Mouse (Mus musculus) right cerebral cortex, postnatal 10 days (tissue): ENCODE measurements at regions not wholly inside any gene's neighbourhood (a gene's known extent, or its start where the extent isn't known, plus 50 kb on each side); places are given as distances from the start of the nearest gene placed in this dataset.

Source experiments
- DNase-seq, 2 experiments: peaks; one replicate each; pipeline ENCODE4 v3.0.0; 2021; ENCODE audit warnings: low spot score in 2 of 2

DNA sequence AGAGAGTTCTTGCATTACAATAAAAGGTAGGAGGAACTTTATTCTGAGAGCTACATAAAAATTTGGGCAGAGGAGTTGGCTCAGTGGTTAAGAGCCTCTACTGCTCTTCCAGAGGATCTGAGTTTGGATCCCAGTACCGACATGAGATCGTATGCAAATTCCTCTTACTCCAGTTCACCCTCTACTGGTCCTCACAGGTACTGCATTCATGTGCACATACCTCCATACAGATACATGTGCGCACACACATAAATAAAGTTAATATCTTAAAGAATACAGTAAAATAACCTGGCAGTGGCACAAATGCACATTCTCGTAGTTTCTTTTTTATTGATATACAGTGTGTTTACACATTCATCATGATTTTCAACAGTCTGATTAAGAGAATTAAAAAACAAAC, 232.4 kb downstream of the Vps13c start:
- DNase-seq: no peak

DNA sequence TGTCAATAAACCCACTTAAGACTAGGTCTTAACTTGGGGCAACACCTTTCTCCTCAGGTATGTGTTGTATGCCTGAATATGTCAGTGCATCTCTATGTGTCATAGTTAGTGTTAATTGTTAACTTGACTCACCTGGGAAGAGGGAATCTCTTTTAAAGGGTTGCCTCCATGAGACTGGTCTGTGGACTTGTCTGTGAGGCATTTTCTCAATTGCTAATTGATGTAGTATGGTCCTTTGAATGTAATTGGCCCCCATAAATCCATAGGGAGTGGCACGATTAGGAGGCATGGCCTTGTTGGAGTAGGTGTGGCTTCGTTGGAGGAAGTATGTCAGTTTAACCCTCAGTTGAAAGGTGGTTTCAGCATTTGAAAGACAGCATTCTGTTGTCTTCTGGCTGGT, 237.1 kb downstream of the Vps13c start:
- DNase-seq: no peak

DNA sequence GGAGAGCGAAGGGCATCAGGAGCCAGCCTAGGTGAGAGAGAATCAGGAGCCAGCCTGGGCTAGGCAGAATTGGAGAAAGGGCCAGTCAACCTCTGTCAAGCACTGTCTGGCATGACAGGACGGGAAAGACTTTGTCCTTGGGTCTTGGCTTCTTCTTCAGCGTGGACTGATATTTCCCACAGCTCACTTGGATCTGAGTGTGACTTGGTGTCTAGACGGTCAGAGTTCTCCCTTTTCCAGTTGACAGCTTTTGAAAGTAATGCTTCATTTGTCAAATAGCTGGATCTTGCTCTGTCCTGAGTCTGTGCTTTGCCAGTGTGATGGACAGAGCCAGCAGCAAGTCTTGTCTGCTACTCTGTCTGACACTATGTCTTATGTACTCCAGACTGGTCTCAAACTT, 243.1 kb downstream of the Vps13c start:
- no peak for DNase-seq

DNA sequence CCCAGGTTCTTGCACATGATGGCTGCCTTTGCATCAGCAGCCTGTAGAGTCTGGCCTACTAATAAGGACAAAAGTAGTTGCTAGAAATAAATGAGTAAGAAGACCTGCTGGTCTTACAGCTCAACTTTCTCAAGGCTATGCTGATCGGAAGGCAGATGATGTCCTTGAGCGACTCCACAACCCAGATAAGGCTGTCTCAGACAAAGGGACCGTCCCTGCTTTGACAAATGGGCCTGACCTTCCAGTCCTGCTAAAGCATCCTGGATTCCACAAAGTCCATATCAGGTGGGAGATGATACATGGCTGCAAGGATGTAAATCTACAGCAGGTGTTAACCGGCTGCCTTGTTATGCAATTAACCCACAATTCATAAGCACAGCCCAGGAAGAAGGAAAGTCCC, 244.8 kb downstream of the Vps13c start:
- no peak for DNase-seq

DNA sequence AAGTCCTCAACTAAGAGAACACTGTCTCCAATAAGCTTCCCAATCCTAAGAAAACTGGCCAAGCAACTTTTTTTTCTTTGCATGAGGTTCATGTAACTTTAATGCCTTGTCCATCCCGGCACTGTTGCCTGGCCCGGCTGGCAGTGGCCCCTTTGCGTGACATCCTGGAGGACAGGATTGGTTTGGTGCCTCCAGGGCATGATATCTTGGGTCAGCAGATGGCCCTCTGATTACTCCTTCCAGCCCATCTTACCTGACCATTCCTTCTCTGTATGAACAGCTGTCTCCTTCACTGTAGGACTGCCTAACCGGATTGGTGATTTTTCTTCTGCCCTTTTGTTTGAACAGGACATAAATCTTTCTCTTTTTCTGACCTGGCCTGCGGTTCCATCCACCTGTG, 254.4 kb downstream of the Vps13c start:
- peak; percentile 47 to 54 for DNase-seq

DNA sequence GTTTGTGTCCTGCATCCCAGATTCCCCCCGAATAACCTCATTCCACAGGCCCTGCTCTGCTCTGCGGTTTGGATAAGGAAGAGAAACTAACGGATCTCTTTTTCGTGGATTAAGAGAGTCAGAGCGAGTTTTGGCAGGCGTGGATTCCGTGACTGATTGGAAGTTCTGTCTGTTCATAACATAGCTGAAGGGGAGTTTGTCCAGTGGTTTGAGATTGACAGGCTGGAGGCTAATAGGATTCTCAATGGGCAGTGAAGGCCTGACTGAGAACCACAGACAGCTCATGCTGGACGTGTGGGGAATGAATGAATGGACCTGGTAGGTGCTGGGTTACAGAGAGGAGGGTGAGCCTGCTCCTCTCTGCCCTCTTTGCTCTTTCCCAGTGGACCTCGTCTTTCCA, 269.6 kb downstream of the Vps13c start:
- no peak for DNase-seq

DNA sequence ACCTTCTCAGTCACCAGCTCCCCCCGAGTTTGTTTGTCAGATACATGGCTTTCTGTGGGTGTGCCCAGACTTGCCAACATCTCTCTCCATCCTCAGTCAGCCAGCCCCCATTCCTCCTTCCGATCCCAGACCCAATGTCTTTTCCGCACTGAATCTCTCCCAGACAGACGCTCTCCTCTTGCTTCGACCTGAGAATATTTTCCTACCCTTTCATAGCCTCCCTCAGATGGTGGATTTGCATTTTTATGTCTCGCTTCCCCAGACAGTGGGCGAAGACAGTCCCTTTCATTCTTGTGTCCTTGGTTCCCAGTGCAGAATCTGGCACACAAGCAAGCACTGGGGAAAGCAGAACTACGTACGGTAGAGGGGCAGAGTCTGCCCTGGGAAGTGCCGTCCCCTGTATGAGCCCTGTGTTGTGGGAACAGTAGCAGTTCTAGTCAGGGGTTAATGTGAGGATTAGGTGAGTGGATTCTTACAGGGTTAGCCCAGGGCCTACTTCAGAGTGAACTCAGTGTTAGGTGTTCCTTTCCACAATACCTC, 275.0 kb downstream of the Vps13c start:
- peak; percentile 33 to 50 for DNase-seq

DNA sequence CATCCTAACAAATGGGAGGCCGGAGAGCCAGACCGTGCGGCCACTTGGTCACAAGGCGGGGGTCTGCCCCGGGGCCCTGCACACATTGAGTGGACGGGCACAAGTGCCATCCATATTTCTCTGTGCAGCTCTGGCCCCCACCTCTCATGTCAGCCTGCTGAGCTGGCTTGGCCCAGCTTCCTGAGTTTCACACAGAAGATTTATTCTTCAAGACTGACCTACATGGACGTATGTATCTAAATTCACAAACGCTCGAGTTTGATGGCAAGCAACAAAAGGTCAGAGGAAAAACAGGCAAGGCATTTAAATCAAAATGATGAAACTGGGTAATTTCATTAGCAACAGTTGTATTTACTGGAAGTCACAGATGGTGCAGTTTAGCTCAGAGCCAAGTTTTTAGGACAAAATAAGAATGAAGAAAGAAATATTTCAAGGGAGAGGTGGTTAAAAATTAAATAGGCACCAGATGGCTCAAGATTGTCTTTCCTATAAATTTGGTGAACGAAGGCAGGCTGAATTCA, 276.1 kb downstream of the Vps13c start:
- peak in 1 of 2 experiments; percentile 49 for DNase-seq

DNA sequence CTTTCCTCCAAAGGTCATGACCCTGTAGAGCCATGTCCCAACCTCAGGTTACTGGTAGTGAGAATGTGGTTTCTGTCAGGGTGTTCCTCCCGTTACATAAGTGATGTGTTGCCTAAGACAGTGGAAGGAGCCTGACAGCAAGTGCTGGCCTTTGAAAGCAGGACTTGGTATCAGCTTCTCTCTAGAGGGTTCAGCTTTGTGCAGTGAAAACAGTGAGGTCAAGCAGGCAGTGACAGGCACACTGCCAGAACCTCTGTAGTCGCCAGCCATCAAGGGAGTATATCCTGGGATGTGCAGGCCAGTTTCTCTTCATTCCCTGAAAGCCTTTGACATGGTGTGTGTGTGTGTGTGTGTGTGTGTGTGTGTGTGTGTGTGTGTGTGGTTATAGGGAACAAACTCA, 278.1 kb downstream of the Vps13c start:
- no peak for DNase-seq

DNA sequence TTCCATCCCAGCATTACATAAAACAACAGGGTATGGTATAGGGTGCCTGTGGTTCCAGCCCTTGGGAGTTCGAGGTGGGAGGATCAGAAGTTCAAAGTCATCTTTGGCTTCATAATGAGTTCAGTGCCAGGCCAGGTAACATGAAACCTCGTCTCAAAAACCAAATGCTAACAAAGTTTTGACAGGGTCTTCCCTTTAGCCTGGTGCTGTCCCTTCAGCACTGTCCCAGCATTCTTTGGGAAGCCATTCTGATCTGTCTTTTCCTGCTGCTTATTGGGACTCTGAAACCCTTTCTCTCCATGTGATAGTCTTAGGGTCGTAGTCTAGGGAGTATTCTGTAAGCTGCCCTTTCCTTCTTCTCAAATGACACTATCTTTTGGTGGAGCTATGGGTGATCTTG, 282.1 kb downstream of the Vps13c start:
- DNase-seq: no peak

DNA sequence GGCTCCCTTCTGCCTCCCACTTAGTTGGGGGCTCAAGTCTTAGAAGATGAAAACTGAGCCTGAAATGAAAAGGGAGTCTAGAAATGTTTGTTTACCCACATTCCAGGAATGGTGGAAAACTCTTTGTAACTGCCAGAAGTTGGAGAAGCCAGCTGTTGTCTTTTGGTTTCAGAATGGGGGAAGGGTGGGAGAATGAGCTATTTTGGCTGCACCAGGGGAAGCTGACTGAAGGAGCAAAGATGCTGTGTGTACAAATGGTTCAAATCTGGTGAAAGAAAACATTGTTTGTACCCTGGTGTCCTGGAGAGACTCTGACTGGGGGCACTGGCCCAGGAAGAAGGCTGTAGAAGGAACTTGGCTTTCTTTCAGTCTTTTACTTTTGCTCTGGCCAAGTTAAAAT, 291.1 kb downstream of the Vps13c start:
- DNase-seq: peak; percentile 32 to 48

DNA sequence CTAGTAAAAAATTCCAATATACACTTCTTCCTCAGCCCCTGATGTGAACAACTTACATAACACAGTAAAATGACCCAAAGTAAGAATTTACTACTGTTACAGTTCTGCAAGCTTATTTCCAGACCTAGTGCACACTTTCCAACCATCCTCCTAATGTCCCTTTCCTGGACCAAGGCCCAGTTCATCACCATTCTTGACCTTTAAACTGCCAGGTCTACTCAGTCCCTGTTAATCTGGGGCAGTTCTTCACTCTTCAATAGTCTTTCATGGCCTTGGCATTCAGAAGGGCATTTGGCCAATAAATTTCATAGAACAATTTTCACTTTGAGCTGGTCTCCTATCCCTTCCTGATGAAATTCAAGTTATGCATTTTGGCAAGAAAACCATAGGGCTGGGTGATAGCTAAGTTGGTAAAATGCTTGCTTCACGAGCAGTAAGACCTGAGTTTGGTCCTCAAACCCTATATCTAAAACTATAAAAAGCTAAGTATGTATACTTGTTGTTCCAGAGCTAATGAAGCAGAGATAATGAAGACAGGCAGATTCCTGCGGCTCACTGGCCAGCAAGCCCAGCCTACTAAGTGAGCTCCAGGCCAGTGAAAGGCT, 295.4 kb downstream of the Vps13c start:
- no peak for DNase-seq

DNA sequence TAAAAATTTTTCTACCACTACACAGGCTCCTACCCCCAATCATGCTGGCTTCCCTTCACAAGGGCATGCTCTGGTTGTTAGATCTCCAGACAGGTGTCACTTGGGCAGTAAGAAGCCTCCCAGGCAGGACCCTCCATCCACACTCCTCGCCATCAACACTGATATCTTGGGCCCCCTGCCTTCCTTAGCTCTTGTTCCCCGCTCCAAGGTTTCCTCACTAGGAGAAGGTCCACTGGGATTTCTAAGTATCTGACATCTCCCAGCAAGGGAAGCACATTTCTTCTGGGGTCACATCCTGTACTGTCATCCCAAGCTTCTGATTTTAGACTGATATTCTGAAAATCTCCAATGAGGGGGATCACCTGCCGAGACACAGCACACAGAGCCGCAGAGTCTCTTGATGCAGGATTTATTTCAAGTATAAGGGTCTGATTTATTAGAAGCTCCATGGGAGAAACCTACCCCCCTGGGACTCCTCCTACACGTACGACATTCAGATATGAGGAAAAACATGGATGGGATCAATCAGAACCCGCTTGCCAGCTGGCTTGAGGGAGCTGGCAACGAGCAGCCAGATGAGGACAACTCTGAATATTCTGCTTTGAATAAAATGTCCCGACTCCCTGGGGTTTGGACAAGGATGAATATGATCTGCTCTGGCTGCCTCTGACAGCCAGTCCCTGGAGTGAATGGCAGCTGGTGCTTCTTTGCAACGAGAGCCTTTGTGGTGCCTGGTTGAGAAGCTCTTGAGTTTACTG, 322.8 kb downstream of the Vps13c start:
- DNase-seq: peak; percentile 27 to 29

DNA sequence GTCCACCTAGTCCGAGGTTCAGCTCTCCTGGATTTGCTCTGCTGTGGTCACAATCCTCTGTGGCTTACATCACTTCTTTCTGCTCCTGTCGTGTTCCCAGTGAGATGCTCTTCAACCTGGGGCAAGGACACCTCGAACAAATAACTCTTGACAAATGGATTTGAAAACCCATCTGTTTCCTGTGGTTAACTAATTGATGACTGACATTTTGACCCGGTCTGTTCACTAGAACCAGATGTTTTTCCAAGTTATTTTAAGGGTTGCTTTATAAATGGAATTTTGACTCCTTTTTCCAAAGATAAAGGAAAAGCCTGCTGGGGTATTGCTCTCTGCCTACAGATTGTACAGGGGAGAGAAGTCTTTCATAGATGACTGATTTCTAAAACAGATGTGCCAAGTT, 326.4 kb downstream of the Vps13c start:
- DNase-seq: no peak

DNA sequence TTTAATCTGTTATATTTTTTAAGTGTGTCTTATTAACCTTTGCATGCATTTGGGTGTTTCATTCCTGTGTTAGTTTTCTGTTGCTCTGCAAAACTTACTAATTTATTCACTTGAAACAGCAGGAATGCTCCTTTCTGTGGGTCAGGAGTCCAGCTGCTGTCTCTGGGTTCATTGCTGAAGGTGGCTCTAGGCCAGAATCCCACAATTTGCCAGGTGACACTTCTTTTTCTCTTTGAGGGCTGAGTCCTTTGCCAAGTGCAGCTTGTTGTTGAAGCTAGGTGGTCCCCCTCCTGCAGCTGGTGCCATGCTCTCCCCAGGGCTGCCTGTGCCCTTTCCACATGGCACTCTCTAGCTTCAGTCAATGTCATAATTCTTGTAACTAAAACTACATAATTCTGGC, 348.7 kb downstream of the Vps13c start:
- no peak for DNase-seq

DNA sequence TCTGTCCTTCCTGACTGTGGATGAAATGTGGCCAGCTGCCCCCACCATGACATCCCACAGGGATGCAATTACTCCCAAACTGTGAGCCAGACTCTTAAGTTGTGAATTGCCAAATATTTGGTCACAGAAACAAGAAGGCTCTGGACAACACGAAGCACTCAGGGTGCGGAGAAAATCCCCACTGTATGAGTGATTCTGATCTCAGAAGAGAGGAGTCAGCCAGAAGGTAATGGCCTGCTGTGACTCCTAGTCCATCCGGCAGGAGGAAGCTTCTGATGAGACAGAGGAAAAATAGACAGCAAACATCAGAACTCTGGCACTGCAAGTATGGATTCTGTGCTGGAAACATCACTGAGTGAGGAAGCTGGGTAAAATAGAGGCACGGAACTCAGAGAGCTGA, 359.6 kb downstream of the Vps13c start:
- DNase-seq: no peak

DNA sequence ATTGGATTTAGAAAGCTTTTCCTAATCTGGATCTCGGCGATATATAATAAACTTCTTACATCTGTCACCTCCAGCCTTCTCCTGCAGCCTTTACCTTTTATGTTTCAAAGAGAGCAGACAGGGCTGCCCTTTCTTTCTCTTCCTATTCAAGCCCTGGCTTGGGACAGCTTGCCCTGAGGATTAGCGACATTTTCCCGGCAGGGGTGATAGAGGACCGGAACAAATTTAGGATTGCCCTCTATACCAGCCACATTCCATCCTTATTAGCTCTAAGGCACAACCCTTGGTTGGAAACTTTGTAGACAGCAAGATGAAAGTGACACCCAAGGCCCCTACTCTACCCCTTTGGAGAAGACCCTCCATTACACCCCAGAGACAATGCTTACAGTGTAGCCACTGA, 360.8 kb downstream of the Vps13c start:
- DNase-seq: no peak

DNA sequence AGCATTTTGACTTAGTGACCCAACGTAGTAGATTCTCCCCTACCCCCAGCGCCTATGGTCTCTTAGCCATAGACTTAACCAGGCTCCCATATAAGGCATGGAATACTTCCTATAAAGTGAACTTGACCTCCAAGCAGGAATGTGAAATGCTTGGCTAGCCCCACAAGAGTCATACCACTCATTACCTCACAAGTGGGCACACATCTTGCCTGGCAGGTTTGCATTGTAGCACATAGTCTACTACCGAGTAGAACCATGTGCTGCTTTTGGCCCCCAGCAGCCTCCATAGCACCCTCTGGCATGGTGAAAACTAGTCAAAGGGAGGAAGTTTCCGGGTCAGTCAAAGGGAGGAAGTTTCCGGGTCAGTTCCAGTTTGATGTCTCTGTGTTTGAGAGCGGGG, 385.5 kb downstream of the Vps13c start:
- no peak for DNase-seq

DNA sequence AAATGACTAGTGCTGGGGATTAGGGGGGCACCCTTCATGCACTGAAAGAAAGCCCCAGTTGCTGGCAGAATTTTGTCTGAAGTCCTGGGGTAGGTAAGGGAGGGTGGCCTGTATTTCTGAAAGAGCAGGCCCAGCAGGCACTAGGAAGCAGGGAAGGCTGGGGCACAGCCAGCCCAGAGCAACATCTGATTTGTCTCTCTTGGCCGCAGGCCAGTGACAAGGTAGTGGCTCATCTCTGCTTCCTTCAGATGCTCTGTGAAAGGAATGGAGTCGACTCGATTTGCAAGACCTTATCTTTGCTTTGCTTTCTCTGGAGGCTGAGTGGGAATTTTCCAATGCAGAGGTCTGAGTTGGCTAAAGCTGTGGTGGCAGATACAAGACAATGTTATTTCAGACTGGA, 390.9 kb downstream of the Vps13c start:
- no peak for DNase-seq

DNA sequence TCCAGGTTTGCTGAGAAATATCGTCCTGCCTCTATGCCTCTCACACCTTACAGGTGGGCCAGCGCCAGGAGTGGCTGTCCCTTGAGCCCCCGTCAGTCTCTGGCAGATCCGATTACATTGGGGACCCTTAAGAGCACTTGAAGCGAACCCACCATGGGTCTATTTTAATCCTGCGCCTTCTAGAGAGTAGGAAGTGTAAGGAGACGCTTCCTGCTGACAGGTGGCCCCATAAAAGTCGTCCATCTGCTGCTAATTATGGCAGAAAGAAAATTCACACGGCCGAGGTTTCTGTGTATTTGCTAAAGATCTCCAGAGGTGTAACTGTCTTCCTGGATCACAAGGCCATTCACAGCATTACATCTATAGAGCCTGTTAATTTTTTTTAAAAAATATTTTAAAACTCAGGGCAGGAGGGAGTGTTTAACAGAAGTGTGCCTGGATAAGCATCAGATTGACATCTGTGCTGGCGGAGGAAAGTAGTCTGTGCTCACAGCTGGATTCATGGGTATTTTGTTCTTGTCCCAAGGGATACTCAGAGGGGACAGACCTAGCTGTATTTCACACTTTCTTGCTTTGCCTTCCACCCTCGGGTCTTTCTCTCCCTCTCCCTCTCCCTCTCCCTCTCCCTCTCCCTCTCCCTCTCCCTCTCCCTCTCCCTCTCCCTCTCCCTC, 394.9 kb downstream of the Vps13c start:
- peak in 1 of 2 experiments; percentile 38 for DNase-seq

DNA sequence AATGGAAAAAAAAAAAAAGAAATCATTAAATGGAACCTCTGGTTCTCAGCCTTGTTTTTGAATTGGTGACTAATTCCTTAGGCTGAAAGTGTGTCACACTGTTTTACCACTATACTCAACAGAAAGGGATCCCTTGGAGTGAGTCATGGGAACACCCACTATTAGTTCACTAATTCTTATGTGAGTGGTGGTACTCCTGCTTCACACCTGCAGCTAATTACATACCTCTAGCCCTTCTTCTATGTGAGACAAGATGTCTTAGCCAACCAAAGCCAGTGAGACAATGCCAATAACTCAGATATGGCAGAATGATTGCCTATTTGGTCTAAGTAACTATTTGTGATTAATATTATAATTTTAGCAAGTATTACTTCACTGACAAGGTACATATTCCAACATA, 398.9 kb downstream of the Vps13c start:
- no peak for DNase-seq

DNA sequence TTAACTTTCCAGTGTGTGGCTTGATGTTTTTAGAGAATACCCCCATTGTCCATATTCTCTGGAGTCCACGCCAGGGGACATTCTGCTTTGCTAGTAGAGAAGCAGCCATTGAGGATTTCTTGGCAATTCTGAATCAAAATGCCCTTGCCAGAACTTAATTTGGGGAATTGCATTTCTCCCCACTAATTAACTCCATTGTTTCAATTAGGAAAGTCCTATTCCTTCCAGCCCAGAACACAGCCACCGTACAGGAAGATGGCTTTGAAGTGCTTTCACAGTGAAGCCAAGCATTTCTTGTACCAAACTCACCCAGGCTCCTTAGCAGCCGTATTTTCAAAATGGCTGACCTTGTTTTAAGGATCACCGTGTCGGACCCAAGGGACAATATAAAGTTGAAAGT, 399.4 kb downstream of the Vps13c start:
- peak; percentile 39 to 53 for DNase-seq

DNA sequence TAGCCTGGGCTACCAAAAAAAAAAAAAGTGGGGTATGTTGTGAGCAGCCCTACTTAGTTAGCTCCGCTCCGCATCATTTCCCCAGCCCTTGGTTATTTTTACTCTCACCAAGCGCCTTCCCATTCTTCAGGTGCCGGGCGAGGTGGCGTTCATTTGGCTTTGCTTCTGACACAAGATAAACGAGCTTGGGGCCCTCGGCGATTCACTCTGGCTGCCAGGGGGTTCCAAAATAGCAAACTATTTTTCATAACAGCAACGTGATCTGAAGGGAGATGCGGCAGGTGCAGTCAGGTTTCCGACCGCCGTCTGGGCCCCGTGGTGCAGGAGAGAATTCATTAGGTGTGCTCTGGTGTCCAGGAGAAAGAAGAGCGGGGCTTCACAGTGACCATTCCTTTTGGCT, 403.6 kb upstream of the Rora start:
- no peak for DNase-seq
